Mouse (Mus musculus) heart, embryonic 11.5 days (tissue): ENCODE measurements around the gene Lima1. TPM values are rescaled to one million over a fixed set of nuclear protein-coding genes. Genes with fewer than 3 reads are reported as not detected.

Source experiments
- ATAC-seq: fragments of 200-750 bp; cut with Nextera tagmentation; replicated peaks from 2 replicates; pipeline ENCODE4 v1.8.0; 2017; ENCODE audit warnings: moderate library complexity; ENCODE audit not compliant: insufficient number of reproducible peaks, low FRiP score, low TSS enrichment
- H3K27ac ChIP-seq: fragments of 300-500 bp; sonication (generic); 2 replicates; pipeline ENCODE4 v1.5.1; 2014; ENCODE audit warnings: mild to moderate bottlenecking, low read depth, low read length
- H3K27me3 ChIP-seq: fragments of 300-500 bp; sonication (generic); 2 replicates; pipeline ENCODE4 v1.6.1; 2014; ENCODE audit warnings: mild to moderate bottlenecking, low read length, mixed read lengths; ENCODE audit not compliant: control insufficient read depth, insufficient read depth
- H3K36me3 ChIP-seq: fragments of 300-500 bp; sonication (generic); 2 replicates; pipeline ENCODE4 v1.6.1; 2014; ENCODE audit warnings: mild to moderate bottlenecking, low read length, moderate library complexity, mixed read lengths; ENCODE audit not compliant: control insufficient read depth, insufficient read depth
- H3K4me1 ChIP-seq: fragments of 300-500 bp; sonication (generic); 2 replicates; pipeline ENCODE4 v1.6.1; 2014; ENCODE audit warnings: low read length; ENCODE audit not compliant: control insufficient read depth, insufficient read depth
- H3K4me2 ChIP-seq: fragments of 300-500 bp; sonication (generic); 2 replicates; pipeline ENCODE4 v1.6.1; 2014; ENCODE audit warnings: mild to moderate bottlenecking, moderate library complexity
- H3K4me3 ChIP-seq: fragments of 300-500 bp; sonication (generic); 2 replicates; pipeline ENCODE4 v1.5.1; 2014; ENCODE audit warnings: low read depth, low read length
- H3K9ac ChIP-seq: fragments of 300-500 bp; sonication (generic); 2 replicates; pipeline ENCODE4 v1.6.1; 2014; ENCODE audit warnings: mild to moderate bottlenecking, low read depth, low read length, moderate library complexity
- H3K9me3 ChIP-seq: fragments of 300-500 bp; sonication (generic); replicated peaks from 2 replicates; pipeline ENCODE4 v1.6.1; 2016; ENCODE audit warnings: low read length; ENCODE audit not compliant: control insufficient read depth
- WGBS: fragments of 180-500 bp; shearing (Covaris S2); extraction: QIAGEN DNeasy Blood & Tissue Kit; methylation state at CpG from one replicate; pipeline ENCODE4 v1.1.7; 2014; ENCODE audit not compliant: insufficient replicate concordance; 5-methylcytosine and 5-hydroxymethylcytosine counted together
- polyA plus RNA-seq: library from polyadenylated mRNA; unstranded; fragments of >200 nt; fragmentation: Nextera tagmentation; extraction: Ambion mirVana; gene quantifications from 2 replicates; pipeline ENCODE4 v1.2.1, GENCODE M21; 2014

Lima1 gene
- polyA plus RNA-seq, 1 experiment from 2014 or later = 24.1 TPM

- H3K36me3 ChIP-seq = peaks cover 29% of the 10 kb centered on the region
- no peak overlapping the region for H3K4me2 ChIP-seq
- no peaks in the 10 kb centered on the region for H3K9me3 ChIP-seq
- no peak overlapping the region for H3K9ac ChIP-seq
- ATAC-seq = no peak
- no peak overlapping the region for H3K27ac ChIP-seq
- H3K27me3 ChIP-seq = no peaks in the 10 kb centered on the region
- WGBS = 78% methylated on average over 9 of the region's 9 CpGs
- no peaks in the 10 kb centered on the region for H3K4me1 ChIP-seq
- no peak overlapping the region for H3K4me3 ChIP-seq
Measured at GRCm38 (mm10) chr15:99796735-99797134, 78.5 kb downstream of the Lima1 start.

GRCm38 (mm10) chr15:99796066-99796465 is 79.2 kb downstream of the Lima1 start:
- no peaks in the 10 kb centered on the region for H3K27me3 ChIP-seq
- no peak overlapping the region for H3K4me3 ChIP-seq
- H3K9ac ChIP-seq = no peak overlapping the region
- H3K36me3 ChIP-seq = peaks cover 33% of the 10 kb centered on the region
- no peak overlapping the region for H3K4me2 ChIP-seq
- no peak overlapping the region for H3K27ac ChIP-seq
- ATAC-seq = no peak
- no peaks in the 10 kb centered on the region for H3K9me3 ChIP-seq
- no peaks in the 10 kb centered on the region for H3K4me1 ChIP-seq
- 76% methylated on average over 3 of the region's 3 CpGs for WGBS

- Histone ChIP-seq H3K27ac (no peak overlapping the region), H3K4me1 (no peaks in the 10 kb centered on the region), H3K4me3 (no peak overlapping the region), H3K9ac (no peak overlapping the region), H3K27me3 (no peaks in the 10 kb centered on the region), H3K9me3 (no peaks in the 10 kb centered on the region), H3K4me2 (no peak overlapping the region), H3K36me3 (peaks cover 31% of the 10 kb centered on the region)
- 86% methylated on average over 16 of the region's 16 CpGs for WGBS
- no peak for ATAC-seq
Measured at GRCm38 (mm10) chr15:99792221-99792815, 82.9 kb downstream of the Lima1 start.

- Histone ChIP-seq H3K4me2 (no peak overlapping the region), H3K9ac (no peak overlapping the region), H3K4me3 (no peak overlapping the region), H3K4me1 (no peaks in the 10 kb centered on the region), H3K36me3 (peaks cover 30% of the 10 kb centered on the region), H3K27ac (no peak overlapping the region), H3K9me3 (no peaks in the 10 kb centered on the region), H3K27me3 (no peaks in the 10 kb centered on the region)
- 79% methylated on average over 3 of the region's 3 CpGs for WGBS
- no peak for ATAC-seq
Measured at GRCm38 (mm10) chr15:99791003-99791402, 84.3 kb downstream of the Lima1 start.

- 89% methylated on average over 6 of the region's 6 CpGs for WGBS
- no peak overlapping the region for H3K4me2 ChIP-seq
- H3K36me3 ChIP-seq = peaks cover 30% of the 10 kb centered on the region
- no peak for ATAC-seq
- no peak overlapping the region for H3K27ac ChIP-seq
- no peaks in the 10 kb centered on the region for H3K9me3 ChIP-seq
- H3K4me1 ChIP-seq = no peaks in the 10 kb centered on the region
- no peak overlapping the region for H3K4me3 ChIP-seq
- no peaks in the 10 kb centered on the region for H3K27me3 ChIP-seq
- H3K9ac ChIP-seq = no peak overlapping the region
Measured at GRCm38 (mm10) chr15:99790464-99790863, 84.8 kb downstream of the Lima1 start.

- H3K27me3 ChIP-seq = no peaks in the 10 kb centered on the region
- H3K36me3 ChIP-seq = peaks cover 21% of the 10 kb centered on the region
- H3K27ac ChIP-seq = no peak overlapping the region
- H3K9me3 ChIP-seq = no peaks in the 10 kb centered on the region
- 71% methylated on average over 9 of the region's 9 CpGs for WGBS
- ATAC-seq = no peak
- no peaks in the 10 kb centered on the region for H3K4me1 ChIP-seq
- H3K9ac ChIP-seq = no peak overlapping the region
- H3K4me3 ChIP-seq = no peak overlapping the region
- H3K4me2 ChIP-seq = no peak overlapping the region
Measured at GRCm38 (mm10) chr15:99787625-99788120, 87.6 kb downstream of the Lima1 start.

GRCm38 (mm10) chr15:99778677-99779335 is 96.5 kb downstream of the Lima1 start:
- no peak overlapping the region for H3K9ac ChIP-seq
- H3K9me3 ChIP-seq = no peaks in the 10 kb centered on the region
- H3K27me3 ChIP-seq = no peaks in the 10 kb centered on the region
- ATAC-seq = no peak
- peaks cover 19% of the 10 kb centered on the region for H3K36me3 ChIP-seq
- H3K4me2 ChIP-seq = no peak overlapping the region
- no peaks in the 10 kb centered on the region for H3K4me1 ChIP-seq
- H3K27ac ChIP-seq = no peak overlapping the region
- WGBS = 89% methylated on average over 16 of the region's 16 CpGs
- no peak overlapping the region for H3K4me3 ChIP-seq

GRCm38 (mm10) chr15:99778148-99778547 is 97.1 kb downstream of the Lima1 start:
- Histone ChIP-seq H3K4me1 (no peaks in the 10 kb centered on the region), H3K9me3 (no peaks in the 10 kb centered on the region), H3K27ac (no peak overlapping the region), H3K9ac (no peak overlapping the region), H3K27me3 (no peaks in the 10 kb centered on the region), H3K4me3 (no peak overlapping the region), H3K36me3 (peaks cover 15% of the 10 kb centered on the region), H3K4me2 (no peak overlapping the region)
- ATAC-seq = no peak
- WGBS = 26% methylated on average over 7 of the region's 7 CpGs

- WGBS = 39% methylated on average over 3 of the region's 3 CpGs
- Histone ChIP-seq H3K36me3 (peaks cover 3% of the 10 kb centered on the region; the same call in 1 of the 2 replicates), H3K4me2 (no peak overlapping the region), H3K4me3 (peak overlapping the region; percentile 63; the same call in 1 of the 2 replicates), H3K9ac (no peak overlapping the region), H3K27ac (no peak overlapping the region), H3K9me3 (no peaks in the 10 kb centered on the region), H3K27me3 (no peaks in the 10 kb centered on the region), H3K4me1 (peaks cover 5% of the 10 kb centered on the region)
- ATAC-seq = no peak
Measured at GRCm38 (mm10) chr15:99772925-99773324, 102.3 kb downstream of the Lima1 start.
